Mouse (Mus musculus): Measurements from ENCODE around the gene Celf2. TPM values are rescaled to one million over a fixed set of nuclear protein-coding genes. Genes with fewer than 3 reads are reported as not detected.

Celf2 gene
- polyA plus RNA-seq, 1 experiment from 2014 or later: 131 TPM

DNA sequence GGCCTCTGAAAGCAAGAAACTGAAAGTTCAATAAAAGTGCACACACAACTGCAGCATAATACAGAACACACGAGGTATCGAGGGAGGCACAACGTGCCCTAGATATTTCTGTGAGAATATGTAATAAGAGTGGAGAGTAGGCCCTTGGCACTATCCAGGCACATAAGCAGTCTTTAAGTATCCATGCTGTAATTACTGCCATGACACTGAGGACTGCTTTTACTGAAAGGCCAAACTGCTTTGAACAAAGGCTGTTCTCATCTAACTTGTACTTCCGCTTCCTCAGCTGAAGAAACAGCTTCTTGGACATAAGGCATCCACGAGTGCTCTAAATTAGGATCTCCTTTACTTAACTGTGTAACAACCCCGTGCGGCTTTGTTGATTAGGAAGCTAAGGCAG is 803.9 kb downstream of the Celf2 start:
- Histone ChIP-seq H3K4me2 (replicated peaks) (no peak overlapping the region), H3K27ac (replicated peaks) (no peak overlapping the region), H3K9me3 (no peaks in the 10 kb centered on the region), H3K9ac (replicated peaks) (no peak overlapping the region), H3K4me1 (peaks cover 13% of the 10 kb centered on the region), H3K4me3 (no peak overlapping the region), H3K27me3 (no peaks in the 10 kb centered on the region), H3K36me3 (no peaks in the 10 kb centered on the region)
- WGBS: 84% methylated on average over 7 of the region's 7 CpGs
- ATAC-seq (ENCODE audit: low FRiP score, low read depth): no peak

DNA sequence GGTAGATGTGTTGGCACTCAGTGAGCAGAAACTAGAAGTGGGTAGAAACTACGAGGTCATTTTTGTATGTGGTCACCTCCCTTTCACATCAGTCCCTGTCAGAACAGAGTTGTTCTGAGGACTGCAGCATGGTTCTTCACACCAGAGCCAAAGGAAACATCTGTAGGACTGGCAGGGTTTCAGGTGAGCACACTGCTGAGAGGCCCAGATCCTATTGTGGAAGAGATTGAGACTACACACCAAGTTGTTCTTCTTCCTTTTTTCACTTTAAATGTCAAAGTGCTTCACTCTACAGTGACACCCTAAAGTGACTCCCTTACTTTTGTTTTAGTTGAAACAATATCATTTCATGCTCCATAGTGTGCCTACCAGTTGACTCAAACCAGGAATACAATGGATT is 804.6 kb downstream of the Celf2 start:
- Histone ChIP-seq H3K9ac (replicated peaks) (no peak overlapping the region), H3K27me3 (no peaks in the 10 kb centered on the region), H3K9me3 (no peaks in the 10 kb centered on the region), H3K27ac (replicated peaks) (no peak overlapping the region), H3K36me3 (no peaks in the 10 kb centered on the region), H3K4me2 (replicated peaks) (no peak overlapping the region), H3K4me3 (no peak overlapping the region), H3K4me1 (peaks cover 13% of the 10 kb centered on the region)
- ATAC-seq (ENCODE audit: low FRiP score, low read depth): no peak
- 98% methylated on average over 1 of the region's 1 CpGs for WGBS

DNA sequence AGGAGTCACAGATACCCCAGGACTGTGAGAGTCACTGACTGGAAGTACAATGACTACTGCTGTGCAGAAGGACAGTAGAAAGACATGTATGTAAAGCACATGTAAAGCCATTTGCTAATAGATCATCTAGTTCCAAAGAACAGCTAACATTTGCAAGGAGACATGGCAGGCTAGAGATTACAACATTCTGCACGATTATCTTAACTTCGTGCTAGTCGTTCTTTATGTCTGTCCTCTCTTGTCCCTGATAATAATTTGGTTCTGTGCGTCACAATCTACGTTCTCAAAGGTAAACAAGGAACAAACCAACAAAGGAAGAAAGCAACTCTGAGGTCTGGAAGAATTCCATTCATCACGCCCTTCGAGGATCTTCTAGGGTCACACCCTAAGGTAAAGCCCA is 805.0 kb downstream of the Celf2 start:
- ATAC-seq (ENCODE audit: low FRiP score, low read depth): no peak
- Histone ChIP-seq H3K4me2 (replicated peaks) (no peak overlapping the region), H3K4me3 (no peak overlapping the region), H3K27me3 (no peaks in the 10 kb centered on the region), H3K9me3 (no peaks in the 10 kb centered on the region), H3K9ac (replicated peaks) (no peak overlapping the region), H3K36me3 (no peaks in the 10 kb centered on the region), H3K27ac (replicated peaks) (no peak overlapping the region), H3K4me1 (peaks cover 13% of the 10 kb centered on the region)
- WGBS: 91% methylated on average over 7 of the region's 7 CpGs

DNA sequence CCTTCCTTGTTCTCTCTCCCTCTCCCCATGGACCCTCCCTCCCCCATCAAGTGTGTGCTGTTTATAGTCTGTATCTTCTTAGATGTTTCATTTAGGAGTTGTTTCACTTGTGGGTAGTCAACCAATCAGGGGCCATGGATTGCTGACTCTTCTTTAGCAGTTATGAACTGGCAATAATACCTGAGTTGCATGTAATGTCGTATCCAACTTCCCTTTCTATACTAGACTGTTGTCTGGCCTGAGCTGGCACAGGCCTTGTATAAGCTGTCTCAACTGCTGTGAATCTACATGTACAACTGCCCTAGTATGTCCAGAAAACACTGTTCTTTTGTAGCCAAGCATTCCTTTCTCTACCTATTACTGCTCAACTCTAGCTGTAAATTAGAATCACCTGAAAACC is 813.0 kb downstream of the Celf2 start:
- H3K4me2 ChIP-seq (replicated peaks): no peak overlapping the region
- H3K4me3 ChIP-seq: no peak overlapping the region
- 80% methylated on average over 1 of the region's 1 CpGs for WGBS
- no peaks in the 10 kb centered on the region for H3K27me3 ChIP-seq
- H3K27ac ChIP-seq (replicated peaks): no peak overlapping the region
- H3K36me3 ChIP-seq: no peaks in the 10 kb centered on the region
- no peaks in the 10 kb centered on the region for H3K4me1 ChIP-seq
- H3K9me3 ChIP-seq: no peaks in the 10 kb centered on the region
- no peak for ATAC-seq (ENCODE audit: low FRiP score, low read depth)
- H3K9ac ChIP-seq (replicated peaks): no peak overlapping the region

DNA sequence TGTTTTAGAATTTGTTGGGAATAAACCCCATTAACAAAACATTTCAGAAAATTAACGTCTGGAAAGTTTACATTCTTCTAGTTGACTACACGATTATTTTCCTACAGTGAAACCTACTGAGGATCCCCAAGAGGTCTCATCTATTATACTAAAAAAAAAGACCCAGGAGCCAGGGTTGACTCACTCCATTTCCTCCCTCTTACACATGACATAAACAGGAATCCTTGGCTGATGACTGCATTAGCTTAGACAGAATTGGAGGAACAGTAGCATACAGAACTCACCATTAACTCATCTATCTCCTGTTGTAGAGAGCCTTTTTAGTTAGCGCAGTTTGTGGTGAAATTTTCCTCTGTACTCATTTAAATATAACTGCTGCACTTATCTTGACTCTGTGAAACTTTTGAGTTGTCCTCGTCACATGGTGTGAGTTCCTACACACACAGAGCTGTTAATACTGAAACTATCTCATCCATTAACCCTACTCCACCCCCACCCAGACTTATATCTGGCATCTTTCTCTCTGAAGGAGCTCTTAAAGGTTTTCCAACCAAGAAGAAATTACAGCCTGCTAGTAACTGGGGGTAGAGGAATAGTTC is 813.9 kb downstream of the Celf2 start:
- H3K9ac ChIP-seq (replicated peaks): no peak overlapping the region
- no peaks in the 10 kb centered on the region for H3K27me3 ChIP-seq
- H3K27ac ChIP-seq (replicated peaks): no peak overlapping the region
- H3K4me2 ChIP-seq (replicated peaks): no peak overlapping the region
- H3K4me1 ChIP-seq: no peaks in the 10 kb centered on the region
- H3K9me3 ChIP-seq: no peaks in the 10 kb centered on the region
- H3K36me3 ChIP-seq: no peaks in the 10 kb centered on the region
- ATAC-seq (ENCODE audit: low FRiP score, low read depth): no peak
- 87% methylated on average over 4 of the region's 4 CpGs for WGBS
- H3K4me3 ChIP-seq: no peak overlapping the region

DNA sequence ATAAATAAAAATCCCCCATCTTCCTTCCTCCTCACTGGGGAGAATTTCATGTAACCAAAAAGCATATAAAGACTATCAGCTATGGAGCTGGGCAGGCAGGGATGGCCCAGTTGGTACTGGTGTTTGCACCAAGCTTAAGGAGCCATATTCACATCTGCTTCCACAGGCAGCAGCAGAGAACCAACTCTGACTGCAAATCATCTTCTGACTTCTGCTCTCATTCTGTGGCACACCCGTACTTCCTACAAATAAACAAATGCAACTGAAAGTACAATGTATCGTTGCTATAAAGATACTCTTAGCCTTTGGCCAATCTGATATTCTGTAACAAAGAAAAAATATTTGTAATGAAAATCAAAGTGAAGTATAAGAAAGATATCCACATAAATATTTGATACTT is 819.7 kb downstream of the Celf2 start:
- Histone ChIP-seq H3K36me3 (no peaks in the 10 kb centered on the region), H3K27me3 (no peaks in the 10 kb centered on the region), H3K27ac (replicated peaks) (no peak overlapping the region), H3K4me3 (no peak overlapping the region), H3K4me2 (replicated peaks) (no peak overlapping the region), H3K9ac (replicated peaks) (no peak overlapping the region), H3K9me3 (no peaks in the 10 kb centered on the region), H3K4me1 (no peaks in the 10 kb centered on the region)
- 85% methylated on average over 2 of the region's 2 CpGs for WGBS
- no peak for ATAC-seq (ENCODE audit: low FRiP score, low read depth)

DNA sequence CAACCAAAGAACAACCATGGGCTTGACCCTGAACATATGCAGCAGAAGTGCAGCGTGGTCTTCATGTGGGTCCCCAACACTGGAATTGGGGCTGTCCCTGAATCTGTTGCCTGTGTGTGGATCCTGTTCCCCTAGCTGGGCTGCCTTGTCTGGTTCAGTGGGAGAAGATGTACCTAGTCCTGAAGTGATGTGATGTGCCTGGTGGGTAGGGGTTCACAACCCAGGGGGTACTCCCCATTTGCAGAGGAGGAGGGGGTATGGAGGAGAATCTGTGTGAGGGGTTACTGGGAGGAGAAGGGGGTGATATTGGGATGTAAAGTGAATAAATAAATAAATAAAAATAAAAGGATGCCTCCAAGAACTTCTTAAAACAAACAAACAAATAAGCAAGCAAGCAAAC is 831.1 kb downstream of the Celf2 start:
- no peak overlapping the region for H3K4me2 ChIP-seq (replicated peaks)
- H3K9me3 ChIP-seq: no peaks in the 10 kb centered on the region
- no peak overlapping the region for H3K4me3 ChIP-seq
- ATAC-seq (ENCODE audit: low FRiP score, low read depth): no peak
- no peak overlapping the region for H3K9ac ChIP-seq (replicated peaks)
- H3K4me1 ChIP-seq: no peaks in the 10 kb centered on the region
- H3K27ac ChIP-seq (replicated peaks): no peak overlapping the region
- no peaks in the 10 kb centered on the region for H3K27me3 ChIP-seq
- 81% methylated on average over 1 of the region's 1 CpGs for WGBS
- H3K36me3 ChIP-seq: no peaks in the 10 kb centered on the region

DNA sequence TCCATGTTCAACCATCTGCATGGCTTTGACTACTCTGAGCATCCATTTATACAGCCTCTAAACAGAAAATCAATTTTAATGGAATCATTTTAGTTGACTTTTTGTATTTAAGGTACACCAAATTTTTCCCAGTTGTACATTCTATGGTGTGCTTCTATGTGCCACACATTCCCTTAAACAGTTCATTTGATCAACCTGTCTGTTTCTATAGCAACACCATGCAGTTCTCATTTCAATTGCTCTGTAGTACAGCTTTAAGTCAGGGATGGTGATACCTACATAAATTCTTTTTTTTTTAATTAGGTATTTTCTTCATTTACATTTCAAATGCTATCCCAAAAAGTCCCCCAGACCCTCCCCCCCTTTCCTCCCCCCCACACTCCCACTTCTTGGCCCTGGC is 831.9 kb downstream of the Celf2 start:
- Histone ChIP-seq H3K9ac (replicated peaks) (no peak overlapping the region), H3K4me1 (no peaks in the 10 kb centered on the region), H3K4me2 (replicated peaks) (no peak overlapping the region), H3K9me3 (no peaks in the 10 kb centered on the region), H3K36me3 (no peaks in the 10 kb centered on the region), H3K4me3 (no peak overlapping the region), H3K27me3 (no peaks in the 10 kb centered on the region), H3K27ac (replicated peaks) (no peak overlapping the region)
- no peak for ATAC-seq (ENCODE audit: low FRiP score, low read depth)

DNA sequence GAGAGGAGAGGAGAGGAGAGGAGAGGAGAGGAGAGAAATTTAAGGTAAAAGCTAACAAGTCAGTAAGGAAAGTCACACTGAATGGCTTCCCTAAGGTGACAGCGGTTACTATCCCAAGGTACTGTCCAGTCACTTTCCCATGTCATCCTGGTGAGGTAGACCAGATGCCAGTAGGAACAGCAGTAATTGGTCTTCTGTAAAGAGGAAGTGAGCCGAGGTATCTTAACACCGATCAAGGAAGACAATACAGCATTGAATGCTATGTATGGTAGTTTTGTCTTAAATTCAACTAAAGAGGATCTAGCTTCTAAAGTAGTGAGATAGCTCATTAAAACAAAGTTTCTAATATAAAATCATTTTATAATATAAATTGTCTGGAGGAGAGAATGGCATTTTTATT is 835.0 kb downstream of the Celf2 start:
- H3K4me3 ChIP-seq: no peak overlapping the region
- no peaks in the 10 kb centered on the region for H3K36me3 ChIP-seq
- H3K27ac ChIP-seq (replicated peaks): no peak overlapping the region
- no peaks in the 10 kb centered on the region for H3K27me3 ChIP-seq
- H3K4me2 ChIP-seq (replicated peaks): no peak overlapping the region
- ATAC-seq (ENCODE audit: low FRiP score, low read depth): no peak
- no peak overlapping the region for H3K9ac ChIP-seq (replicated peaks)
- no peaks in the 10 kb centered on the region for H3K9me3 ChIP-seq
- H3K4me1 ChIP-seq: no peaks in the 10 kb centered on the region
- 94% methylated on average over 3 of the region's 3 CpGs for WGBS

DNA sequence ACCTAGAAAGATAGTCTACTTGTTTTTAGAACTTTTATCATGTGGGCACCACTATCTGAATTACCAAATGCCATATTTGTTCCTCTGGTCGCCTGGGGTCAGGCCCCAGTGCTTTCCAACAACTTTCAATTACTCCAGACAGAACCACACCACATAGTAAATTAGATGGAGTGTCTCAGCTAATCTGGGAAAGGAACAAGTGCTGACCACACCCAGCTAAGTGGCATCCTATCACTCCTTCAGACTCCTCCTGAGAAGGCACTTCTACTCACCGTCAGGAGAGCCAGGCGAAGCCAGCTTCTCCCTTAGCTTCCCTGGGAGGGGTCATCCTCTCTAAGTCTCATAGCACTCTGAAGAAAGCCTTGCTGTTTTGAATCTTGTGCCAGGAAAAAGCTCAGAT is 835.9 kb downstream of the Celf2 start:
- Histone ChIP-seq H3K4me3 (no peak overlapping the region), H3K27me3 (no peaks in the 10 kb centered on the region), H3K27ac (replicated peaks) (no peak overlapping the region), H3K36me3 (no peaks in the 10 kb centered on the region), H3K9ac (replicated peaks) (no peak overlapping the region), H3K4me1 (no peaks in the 10 kb centered on the region), H3K9me3 (no peaks in the 10 kb centered on the region), H3K4me2 (replicated peaks) (no peak overlapping the region)
- no peak for ATAC-seq (ENCODE audit: low FRiP score, low read depth)
- 92% methylated on average over 3 of the region's 3 CpGs for WGBS

DNA sequence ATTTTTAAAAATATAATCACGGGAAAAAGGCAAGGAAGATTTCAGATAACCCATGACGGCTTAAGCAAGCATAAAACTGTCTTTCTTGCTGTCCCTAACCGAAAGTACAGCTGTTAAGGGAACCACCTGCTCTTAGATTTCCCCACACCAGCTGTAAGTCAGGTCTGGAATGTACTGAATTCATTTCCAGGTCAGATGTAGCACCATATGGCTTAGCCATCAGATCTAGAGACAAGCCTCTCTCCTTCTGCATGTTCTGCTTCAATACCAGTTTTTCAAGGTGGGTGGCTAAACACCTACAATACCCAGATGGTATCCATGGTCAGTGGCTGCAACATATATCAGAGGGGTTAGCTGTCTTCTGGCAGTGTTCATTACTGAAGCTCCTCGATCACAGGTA is 841.8 kb downstream of the Celf2 start:
- no peak for ATAC-seq (ENCODE audit: low FRiP score, low read depth)
- Histone ChIP-seq H3K27ac (replicated peaks) (no peak overlapping the region), H3K4me2 (replicated peaks) (no peak overlapping the region), H3K9ac (replicated peaks) (no peak overlapping the region), H3K4me1 (0 out of 2 replicates have a peak, but pooled peaks cover 4% of the 10 kb centered on the region), H3K27me3 (no peaks in the 10 kb centered on the region), H3K36me3 (no peaks in the 10 kb centered on the region), H3K4me3 (no peak overlapping the region), H3K9me3 (no peaks in the 10 kb centered on the region)
- WGBS: 79% methylated on average over 4 of the region's 4 CpGs

DNA sequence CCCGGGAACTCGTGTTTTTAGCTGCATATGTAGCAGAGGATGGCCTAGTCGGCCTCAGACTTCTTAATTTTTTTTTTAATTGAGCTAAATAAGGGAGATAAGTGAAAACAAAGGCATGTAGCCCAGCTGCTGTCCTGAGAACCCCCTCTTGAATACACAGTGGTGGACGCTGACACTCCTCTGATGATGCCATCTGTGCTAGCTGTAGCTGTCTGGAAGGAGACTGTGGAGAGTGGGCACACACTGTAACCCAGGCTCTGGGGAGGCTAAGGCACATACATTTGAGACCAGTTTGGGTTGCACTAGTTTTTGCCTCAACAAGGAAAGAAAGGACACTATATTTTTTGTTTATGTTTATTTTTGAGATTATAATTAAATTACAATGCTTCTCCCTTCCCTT is 849.5 kb downstream of the Celf2 start:
- H3K9me3 ChIP-seq: no peaks in the 10 kb centered on the region
- no peak overlapping the region for H3K9ac ChIP-seq (replicated peaks)
- no peak overlapping the region for H3K27ac ChIP-seq (replicated peaks)
- 0 out of 2 replicates have a peak, but pooled peaks have one; percentile 47 for ATAC-seq (ENCODE audit: low FRiP score, low read depth)
- no peaks in the 10 kb centered on the region for H3K36me3 ChIP-seq
- no peaks in the 10 kb centered on the region for H3K4me1 ChIP-seq
- no peaks in the 10 kb centered on the region for H3K27me3 ChIP-seq
- no peak overlapping the region for H3K4me2 ChIP-seq (replicated peaks)
- WGBS: 82% methylated on average over 4 of the region's 4 CpGs
- no peak overlapping the region for H3K4me3 ChIP-seq

DNA sequence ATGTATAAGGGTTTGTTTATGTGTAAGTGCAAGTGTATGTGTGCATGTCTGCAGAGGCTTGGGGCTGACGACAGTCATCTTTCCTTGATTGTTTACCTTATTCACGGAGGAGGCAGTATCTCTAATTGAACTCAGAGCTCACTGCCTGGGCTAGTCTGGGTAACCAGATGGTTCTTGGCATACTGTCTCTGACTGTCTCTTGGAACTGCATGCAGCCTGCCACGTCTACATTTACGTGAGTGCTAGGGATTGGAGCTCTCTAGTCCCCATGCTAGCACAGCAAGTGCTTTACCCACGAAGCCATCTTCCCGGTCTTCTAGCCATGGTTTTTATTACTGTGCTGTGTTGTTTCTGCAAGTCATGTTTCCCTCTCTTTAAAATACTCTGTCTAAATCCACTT is 855.6 kb downstream of the Celf2 start:
- Histone ChIP-seq H3K36me3 (no peaks in the 10 kb centered on the region), H3K4me2 (replicated peaks) (no peak overlapping the region), H3K9me3 (no peaks in the 10 kb centered on the region), H3K9ac (replicated peaks) (no peak overlapping the region), H3K4me1 (no peaks in the 10 kb centered on the region), H3K27ac (replicated peaks) (no peak overlapping the region), H3K27me3 (no peaks in the 10 kb centered on the region), H3K4me3 (no peak overlapping the region)
- WGBS: 79% methylated on average over 6 of the region's 6 CpGs
- ATAC-seq (ENCODE audit: low FRiP score, low read depth): no peak

Data from midbrain, embryonic 12.5 days (tissue).